Mouse (Mus musculus) kidney, adult 2 months (tissue): ENCODE measurements around the gene Slc25a38.

ENCODE experiments used
- CTCF ChIP-seq: fragments of 200-500 bp; conservative IDR thresholded peaks from 2 replicates; pipeline ENCODE4 v1.5.1; 2011; ENCODE audit warnings: low read depth, mild to moderate bottlenecking, control low read depth, low read length, moderate library complexity, mixed read lengths; ENCODE audit not compliant: insufficient read depth, insufficient read length
- POLR2A ChIP-seq: fragments of 200-500 bp; IDR thresholded peaks from one replicate; pipeline ENCODE4 v1.6.1; 2011; ENCODE audit warnings: low read depth, low read length, control low read depth

GRCm38 (mm10) chr9:120095886-120096285 lies 14.3 kb upstream of the Slc25a38 start:
- TF ChIP-seq CTCF = no peak
- TF ChIP-seq POLR2A = no peak
